Mouse (Mus musculus) cerebellum, postnatal 14 days (tissue): ENCODE results near the gene Abca4.

Source experiments
- DNase-seq, 2 experiments: peaks; one replicate each; pipeline ENCODE4 v3.0.0; 2021; ENCODE audit warnings: mixed read lengths in 2 of 2

The Abca4 gene

DNA sequence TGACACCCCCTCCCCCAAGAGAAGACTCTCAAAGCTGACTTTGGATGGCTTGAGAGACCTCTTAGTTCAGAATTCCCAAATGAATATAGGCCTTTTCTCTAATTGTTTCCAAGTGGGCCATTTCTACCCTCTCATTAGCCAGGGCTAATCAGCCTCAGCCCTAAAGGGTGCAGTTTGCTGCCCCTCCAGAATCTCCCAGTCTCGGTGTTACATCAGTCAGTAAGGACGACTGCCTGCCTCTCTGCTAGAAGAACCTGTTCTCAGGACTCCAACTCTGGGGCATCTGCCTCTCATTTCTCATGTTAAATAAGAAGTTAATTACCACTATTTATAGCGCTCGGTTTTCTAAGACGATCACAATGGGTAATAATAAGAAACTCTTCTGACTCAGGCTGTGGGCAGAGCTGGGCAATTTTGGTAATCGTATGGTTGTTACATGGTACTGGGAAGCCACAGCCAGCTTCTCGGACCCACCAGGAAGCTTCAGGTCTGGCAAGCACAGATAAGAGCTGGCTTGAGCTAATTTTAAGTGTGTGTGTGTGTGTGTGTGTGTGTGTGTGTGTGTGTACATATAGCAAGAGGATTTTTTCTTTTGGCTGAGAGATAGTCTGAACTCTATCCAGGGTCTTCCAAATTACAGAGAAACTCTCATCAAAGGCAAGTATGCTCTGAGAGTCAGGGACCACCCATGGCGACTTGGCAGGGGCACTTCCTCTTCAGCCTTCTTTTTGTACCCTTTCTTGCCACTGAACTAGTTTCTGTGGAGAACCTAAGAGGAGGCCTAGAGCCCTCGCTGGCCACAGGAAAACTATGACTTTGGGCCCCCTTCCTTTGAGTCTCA lies 67.1 kb downstream of the Abca4 start:
- DNase-seq, result peak; percentile 35 to 55

DNA sequence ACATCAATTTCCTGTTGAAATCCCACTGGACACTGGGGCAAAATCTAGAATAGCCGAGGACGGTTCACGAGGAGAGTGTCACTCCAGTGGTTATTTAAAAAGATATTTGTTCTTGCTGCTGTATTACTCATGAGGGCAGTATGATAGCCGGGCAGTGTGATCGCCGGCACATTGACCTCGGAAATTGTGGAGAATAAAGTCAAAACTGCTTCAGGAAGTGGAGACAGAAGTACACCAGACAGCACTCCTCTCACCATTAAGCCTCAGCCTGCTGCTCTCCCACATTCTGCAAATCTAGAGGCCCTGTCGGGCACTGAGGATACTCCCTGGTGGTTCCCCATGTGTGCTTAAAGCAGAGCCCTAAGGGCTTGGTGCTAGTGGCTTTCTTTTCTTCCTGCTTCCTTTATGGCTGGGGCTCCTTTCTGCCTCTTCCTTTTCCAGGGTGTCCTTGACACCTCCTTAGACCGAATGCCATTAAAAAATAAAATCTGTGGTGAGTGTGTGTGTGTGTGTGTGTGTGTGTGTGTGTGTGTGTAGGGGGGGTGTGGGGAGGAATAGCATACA lies 74.5 kb downstream of the Abca4 start:
- no peak for DNase-seq

DNA sequence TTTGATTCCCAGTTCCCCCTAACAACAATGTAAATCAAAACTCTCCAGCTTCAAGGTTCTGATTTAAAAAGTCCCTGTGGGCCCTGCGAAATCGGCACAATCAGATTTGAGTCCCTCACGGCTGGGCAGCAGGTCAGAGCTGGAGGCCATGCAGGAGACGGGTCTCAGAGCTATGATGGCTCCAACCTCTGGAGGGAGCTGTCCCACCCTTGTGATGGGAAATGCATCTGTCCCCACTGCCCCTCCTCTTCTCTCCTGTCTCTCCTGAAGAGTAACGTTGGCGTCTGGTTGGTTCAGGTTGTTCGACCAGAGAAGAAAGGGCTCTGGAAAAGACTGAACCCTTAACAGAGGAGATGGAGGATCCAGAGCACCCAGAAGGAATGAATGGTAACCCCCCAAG lies 75.5 kb downstream of the Abca4 start:
- DNase-seq, result no peak

DNA sequence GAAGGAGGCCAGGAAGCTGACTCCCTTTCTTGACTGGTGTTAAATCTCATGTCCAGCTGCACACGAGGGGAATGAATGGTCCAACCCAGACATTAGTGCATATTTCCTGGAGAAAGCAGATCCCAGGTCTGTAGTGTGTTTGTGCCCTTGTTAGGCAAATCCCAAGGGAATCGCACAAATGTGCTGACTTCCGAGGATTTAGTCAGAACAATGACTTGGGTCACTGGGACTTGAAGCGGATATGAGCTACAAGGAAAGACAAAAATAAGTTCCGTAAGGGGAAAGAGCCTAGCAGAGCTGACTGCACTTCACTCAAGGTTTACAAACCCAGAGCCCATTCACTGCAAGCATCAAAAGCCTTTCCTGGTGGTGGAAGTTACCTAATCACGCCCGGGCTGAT lies 76.0 kb downstream of the Abca4 start:
- DNase-seq, result no peak

DNA sequence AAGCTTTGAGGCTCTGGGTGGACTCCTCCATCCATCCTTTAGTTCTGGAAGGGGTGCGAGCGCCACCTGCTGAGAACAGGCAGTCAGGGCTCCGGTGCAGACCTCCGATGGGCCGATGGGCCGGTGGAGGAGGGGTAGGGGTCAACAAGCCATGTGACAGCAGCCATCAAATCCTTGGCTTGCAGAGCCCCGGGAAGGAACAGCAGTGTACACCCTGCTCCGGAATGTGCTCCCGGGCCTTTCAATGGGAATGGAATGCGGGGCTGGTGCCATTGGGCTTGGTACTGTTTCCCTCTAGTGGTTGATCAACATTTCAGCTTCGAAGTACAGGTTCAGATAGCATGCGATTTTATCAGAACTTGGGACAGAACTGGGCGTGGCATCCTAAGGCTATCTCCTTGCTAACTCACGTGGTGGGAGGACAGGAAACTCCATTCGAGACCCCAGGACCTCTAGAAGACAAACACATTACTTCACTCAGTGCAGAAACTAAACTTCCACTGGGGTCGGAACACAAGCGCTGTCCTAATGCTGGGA lies 78.0 kb downstream of the Abca4 start:
- DNase-seq, result peak; percentile 85 to 92

DNA sequence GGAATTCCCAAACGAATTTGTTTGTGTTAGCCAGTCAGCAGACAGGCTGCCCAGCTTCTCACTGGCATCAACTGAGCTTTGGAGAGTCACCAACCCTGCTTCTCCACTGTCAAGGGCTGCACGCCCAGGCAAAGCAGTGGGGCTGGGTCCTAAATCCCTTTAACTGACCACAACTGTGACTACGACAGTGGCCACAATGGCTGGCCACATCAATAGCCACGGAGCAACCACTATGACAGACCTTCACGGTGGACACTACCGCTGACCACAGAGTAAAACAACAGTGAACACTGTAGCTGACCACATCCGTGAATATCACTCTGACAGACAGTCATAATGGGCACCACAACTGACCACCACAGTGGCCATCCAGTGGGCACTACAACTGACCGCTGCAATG lies 78.6 kb downstream of the Abca4 start:
- DNase-seq, result no peak

DNA sequence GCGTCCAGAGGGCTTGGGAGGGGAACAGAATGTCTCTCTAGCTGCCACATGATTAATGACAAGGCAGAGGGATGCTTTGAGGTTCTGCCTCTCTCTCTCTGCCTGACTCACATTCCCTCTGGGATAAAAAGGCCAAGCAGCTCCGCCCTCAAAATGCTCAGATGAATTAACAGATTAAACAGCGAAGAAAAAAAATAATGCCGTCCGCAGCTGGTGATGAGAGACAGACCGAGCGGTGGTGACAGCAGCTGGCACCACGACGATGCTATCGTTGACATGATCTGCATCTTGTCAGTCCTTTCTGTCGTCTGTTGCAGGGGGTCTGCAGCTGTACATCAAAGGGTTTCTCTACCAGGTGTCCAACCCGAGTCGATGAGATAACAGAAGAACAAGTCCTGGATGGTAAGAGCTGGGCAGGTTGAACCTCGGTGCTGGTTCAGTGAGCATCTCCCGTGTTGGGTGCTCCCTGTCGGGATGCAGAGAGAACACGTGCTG lies 84.8 kb downstream of the Abca4 start:
- no peak for DNase-seq

DNA sequence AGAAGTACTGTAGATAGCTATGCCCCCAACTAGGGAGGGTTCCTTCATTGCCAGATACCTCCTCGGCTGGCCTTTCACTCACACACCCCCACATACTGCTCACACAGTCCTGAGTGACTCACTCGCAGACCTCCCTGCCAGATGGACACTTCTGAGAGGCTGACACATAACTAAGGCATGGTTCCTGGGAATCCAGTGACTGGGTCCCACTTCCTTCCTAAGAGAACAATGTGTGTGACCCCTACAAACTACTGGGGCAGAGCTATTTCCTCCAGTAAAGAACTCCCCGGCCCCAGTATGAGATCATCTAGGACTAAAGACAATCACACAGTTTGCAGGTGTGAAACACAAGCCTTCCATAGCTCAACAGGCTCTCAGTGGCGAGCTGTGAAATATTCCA lies 86.5 kb downstream of the Abca4 start:
- no peak for DNase-seq

DNA sequence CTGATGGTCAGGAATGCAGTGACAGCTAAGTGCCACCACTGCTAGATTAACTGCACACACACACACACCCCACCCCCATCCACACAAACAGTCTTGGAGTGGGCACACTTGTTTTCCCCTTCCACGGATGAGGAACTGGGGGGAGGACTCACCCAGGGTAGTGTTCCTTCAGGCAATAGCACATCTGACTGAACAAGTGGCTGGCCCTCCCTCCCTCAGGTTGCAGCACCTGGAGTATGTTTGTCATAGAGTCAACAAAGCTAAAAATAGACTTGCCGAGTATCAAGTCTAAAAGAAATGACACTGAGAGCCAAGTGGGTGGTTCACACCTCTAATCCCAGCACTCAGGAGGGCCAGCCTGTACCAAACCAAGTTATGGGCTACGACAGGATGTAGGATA lies 87.4 kb downstream of the Abca4 start:
- DNase-seq, result no peak

DNA sequence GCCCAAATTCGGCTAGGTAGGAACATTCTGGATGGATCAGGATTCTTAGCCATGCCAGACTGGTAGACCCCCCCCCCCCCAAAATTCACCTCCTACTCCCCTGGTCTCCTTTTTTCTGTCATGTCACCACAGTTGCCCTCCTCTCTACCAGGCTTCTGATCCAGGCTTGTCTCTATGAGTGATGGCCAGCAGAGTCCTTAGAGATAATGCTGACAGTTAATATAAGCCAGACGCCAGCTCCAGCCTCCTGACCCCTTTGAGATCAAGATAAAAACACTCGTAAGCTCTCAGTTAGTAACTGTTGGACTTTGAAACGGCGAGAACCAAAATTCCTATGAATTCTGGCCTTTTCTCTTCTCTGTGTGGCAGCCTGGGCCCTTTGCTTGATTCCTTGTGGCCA lies 89.0 kb downstream of the Abca4 start:
- DNase-seq, result no peak

DNA sequence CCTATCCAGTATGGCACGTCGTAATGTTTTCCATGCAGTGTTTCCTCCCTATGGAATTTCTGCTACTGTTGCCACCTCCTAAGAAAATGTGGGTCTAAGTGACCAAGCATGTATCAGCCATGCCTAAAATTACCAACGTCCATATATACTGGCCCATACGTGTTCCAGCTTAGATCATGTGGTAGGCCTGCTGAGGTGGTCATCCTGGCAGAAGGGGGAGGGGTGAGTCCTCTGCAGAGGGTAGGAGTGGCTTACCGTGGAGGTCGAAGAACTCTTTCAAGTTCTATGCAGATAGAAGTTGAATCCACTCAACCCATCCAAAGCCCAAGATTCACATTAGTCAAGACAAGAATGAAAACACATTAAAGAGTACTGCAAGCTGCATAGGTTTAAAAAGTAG lies 89.6 kb downstream of the Abca4 start:
- no peak for DNase-seq

DNA sequence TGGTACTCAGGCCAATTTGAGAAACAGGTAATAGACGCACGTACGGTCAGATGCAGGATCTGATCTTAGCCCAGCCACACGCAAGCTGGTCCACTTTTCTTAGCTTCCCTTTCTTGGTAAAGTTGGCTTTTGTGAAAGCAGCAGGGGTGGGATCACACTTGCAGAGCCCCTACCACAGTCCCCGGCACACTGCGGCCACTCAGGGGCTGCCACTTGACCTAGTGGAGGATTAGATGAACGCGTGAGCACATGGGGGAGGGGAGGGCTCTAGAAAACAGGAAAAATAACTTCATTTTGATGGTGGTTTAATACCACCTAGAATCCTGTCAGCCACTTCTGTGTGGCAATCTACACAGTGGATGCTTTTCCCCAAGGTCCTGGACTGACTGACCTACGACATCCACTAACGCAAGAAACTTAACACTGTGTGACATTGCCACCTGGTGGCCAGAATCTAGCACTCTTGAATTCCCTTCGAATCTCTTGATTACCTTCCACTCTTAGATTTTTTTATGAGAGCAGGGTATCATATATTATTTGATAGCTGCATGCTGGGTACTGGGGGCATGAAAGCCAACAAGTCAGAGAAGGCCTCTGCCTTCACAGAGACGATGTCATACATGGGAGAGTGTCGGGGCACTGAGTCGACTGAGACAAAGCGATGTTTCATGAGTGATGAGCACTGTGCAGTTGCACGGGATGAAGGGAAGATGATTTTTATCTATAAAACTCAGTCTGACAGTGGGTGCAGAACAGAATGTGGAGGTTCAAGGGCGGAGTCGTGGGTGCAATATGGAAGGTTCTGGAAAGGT lies 96.6 kb downstream of the Abca4 start:
- peak; percentile 77 to 80 for DNase-seq

DNA sequence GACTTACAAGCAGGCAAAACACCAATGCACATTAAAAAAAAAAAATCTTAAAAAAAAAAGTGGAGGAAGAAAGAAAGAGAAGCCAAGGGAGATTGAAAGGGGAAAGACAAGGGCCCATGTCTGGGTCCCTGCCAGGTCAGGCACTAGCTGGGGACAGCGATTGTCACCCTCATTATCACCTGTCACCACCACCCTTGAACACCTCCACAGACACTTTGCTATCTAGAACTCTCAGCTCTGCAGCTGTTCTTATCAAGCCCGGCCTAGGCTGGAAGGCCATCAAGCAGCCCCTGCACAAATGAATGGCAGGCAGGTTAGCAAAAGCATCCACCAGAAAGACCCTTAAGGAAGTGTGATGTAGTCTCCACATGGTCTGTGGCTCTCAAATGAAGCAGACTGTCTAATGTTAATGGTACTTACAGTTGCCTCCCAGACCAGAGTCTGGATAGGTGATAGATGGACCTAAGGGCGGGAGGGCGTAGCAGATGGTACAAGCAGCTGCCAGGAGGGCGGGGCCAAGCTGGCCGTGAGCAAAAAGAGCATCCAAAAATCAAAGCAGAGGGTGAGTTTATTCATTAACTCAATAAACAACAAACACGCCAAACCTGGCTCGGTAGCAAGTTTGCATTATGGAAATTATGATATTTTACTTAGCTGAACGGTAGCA lies 98.1 kb downstream of the Abca4 start:
- peak; percentile 28 to 40 for DNase-seq

DNA sequence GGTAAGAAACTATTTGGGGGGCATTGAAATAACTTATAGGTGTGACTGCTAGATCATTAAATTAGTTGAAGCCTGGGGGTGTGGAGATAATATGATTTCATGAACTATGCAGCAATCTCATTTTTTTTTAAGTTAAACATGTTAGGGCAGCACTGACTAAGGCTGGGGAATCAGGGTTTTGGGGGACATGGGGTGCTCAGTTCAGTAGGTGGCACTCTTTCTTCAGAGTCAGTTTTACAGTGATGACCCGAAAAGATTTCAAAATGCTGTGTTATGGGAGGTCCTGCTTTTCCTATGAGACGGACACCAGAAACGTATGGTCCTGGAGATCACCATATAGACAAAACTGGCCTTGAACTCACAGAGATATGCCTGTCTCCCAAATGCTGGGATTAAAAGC lies 99.2 kb downstream of the Abca4 start:
- DNase-seq, result peak in 1 of 2 experiments; percentile 17

DNA sequence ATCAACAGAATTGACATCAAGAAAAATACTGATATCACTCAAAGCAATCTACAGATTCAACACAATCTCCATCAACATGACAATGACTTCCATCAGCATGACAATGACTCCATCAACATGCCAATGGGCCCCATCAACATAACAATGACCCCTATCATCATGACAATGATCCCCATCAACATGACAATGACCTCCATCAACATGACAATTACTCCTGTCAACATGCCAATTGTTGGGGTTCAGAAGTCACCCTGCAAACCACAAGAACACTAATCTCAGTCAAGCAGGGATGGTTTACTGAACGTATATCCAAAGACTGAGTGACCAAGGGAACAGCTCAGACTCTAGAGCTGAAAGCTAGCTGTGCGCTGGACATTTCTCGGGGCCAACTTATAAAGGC lies 101.2 kb downstream of the Abca4 start:
- no peak for DNase-seq

DNA sequence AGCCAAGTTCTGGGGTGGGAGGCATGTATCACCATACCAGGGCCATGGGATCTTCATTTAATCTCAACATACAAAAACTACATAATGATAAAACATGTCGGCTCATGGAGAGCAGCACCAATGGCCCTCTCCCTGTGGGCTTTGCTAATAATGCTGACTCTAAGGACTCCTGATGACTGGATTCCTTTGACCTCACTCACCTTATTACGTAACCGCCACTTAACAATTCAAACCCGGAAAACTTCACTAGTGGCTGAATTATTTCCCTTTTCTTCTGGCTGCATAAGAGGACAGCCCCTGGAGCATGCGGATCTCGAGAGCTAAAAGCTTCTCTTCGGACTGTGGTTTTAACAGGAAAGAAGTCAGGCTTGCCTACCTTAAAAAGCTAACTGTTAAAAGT lies 106.6 kb downstream of the Abca4 start:
- DNase-seq, result no peak

DNA sequence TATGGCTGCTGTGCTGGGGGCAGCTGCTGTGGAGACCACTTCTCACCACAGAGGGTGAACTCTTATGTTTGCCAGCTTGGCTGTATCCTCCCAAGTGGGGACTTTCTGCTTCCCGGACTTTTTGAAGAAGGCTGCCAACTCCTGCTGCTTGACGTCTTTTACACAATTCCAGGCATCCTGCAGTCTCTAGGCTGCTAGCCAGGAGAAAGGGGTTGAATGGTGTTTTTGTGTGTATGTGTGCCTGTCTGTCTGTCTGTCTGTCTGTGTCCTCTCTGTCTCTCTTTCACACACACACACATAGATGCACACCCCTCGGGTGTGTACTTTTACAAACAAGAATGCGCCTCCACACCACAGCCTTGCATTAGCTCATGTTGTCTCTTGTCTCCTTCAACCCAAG lies 108.2 kb downstream of the Abca4 start:
- peak; percentile 45 to 61 for DNase-seq

DNA sequence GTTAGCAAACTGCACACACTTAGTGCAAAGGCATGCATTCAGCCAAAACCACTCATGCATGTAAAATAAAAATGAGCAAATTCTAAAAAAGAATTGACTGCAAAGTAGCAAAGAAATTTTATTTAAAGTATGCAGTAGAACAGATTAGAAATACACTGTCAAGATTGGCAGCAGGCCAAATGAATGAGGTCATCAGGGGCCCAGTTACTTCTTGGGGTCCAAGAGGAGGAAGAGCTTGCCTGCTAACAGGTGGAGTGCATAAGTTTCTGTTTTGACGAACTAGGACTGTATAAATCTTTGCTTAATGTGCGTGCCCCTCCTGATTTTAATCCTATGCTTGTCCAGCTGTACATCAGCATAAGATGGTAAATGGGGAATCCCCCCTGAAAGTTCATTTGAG lies 109.8 kb downstream of the Abca4 start:
- peak; percentile 16 to 26 for DNase-seq

DNA sequence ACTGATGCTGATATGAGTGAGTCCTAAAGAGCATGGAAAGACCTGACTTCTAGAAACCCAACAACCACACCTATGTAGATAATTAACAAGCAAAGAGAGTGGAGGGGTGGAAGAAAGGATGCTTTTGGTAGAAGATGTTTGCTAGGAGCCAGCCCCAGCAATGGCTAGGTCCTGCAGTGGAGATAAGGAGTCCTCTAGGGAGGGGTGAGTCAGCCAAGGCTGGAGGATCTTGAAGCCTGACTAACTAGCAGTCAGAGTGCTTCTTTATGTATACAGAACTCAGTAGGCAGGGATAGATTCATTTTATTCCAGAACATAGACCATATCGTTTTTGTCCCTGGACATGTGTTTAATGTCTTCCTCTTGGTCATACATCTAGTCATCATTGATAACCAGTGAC lies 115.2 kb downstream of the Abca4 start:
- no peak for DNase-seq

DNA sequence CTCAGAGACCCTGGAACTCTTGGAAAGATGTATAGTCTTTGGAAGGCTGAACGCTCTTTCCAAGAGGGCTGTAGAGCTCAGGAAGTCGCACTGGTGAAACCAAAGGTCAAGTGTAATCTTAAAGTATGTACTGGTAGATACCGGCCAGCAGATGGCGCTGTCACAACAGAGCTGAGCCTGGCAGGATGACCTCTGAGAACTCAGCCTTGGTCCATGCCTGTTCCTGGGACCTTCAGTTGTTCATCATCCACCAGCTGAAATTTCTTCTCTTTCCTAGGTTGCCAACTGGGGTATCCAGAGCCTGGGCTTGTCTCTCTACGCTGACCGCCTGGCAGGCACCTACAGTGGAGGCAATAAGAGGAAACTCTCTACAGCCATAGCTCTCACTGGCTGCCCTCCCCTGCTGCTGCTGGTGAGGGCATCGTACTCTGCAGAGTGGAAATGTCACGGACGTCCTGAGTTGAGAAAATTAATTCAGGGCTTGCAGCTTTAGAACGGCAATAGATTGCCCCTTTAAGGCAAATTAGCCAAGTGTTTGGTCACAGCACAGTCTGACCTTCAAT lies 125.5 kb downstream of the Abca4 start:
- peak; percentile 86 to 88 for DNase-seq

DNA sequence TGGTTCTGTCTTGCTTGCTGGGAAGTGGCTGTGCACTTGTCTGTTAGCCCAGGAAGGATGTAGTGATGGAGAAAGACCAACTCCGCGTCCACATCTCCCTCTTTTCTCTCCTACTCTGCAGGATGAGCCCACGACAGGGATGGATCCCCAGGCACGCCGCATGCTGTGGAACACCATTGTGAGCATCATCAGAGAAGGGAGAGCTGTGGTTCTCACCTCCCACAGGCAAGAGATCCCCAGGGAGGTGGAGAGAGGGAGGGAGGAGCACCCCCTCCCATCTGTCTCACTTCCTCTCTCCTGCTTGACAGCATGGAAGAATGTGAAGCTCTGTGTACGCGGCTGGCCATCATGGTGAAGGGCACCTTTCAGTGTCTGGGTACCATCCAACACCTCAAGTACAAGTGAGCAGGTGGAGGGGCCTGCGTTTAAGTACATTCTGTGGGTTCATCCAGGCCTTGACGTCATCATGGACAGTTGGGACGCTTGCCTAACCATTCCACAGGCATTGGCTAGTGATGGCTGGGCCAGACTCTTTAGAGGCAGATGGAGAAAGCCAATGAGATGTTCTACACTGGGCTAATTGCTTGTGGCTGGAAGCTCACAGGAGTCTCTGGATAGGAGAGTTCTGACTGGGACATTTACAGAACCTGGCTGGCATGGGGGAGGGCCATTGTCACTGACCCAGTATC lies 126.5 kb downstream of the Abca4 start:
- no peak for DNase-seq
